Mouse (Mus musculus): ENCODE measurements around the gene Ralbp1. TPM values are rescaled to one million over a fixed set of nuclear protein-coding genes. Genes with fewer than 3 reads are reported as not detected.

The Ralbp1 gene
- polyA plus RNA-seq, 1 experiment from 2014 or later = 155 TPM

GRCm38 (mm10) chr17:65802026-65802425 is 83.6 kb downstream of the Ralbp1 start:
- no peak for ATAC-seq
- Histone ChIP-seq H3K27me3 (replicated peaks; ENCODE audit: insufficient read depth, low read length) (no peaks in the 10 kb centered on the region), H3K4me1 (ENCODE audit: insufficient read depth, low read depth, low read length) (no peaks in the 10 kb centered on the region), H3K4me2 (replicated peaks; ENCODE audit: low read depth, low read length) (no peak overlapping the region), H3K9ac (replicated peaks; ENCODE audit: low read depth) (no peak overlapping the region), H3K27ac (ENCODE audit: low read length) (no peak overlapping the region), H3K4me3 (ENCODE audit: low read depth, low read length) (no peak overlapping the region), H3K36me3 (ENCODE audit: insufficient read depth, low read length) (no peaks in the 10 kb centered on the region), H3K9me3 (ENCODE audit: low read length) (no peaks in the 10 kb centered on the region)
- 73% methylated on average over 4 of the region's 4 CpGs for WGBS
- TF ChIP-seq CTCF (IDR thresholded peaks at IDR 0.05) (no peak), EP300 (IDR thresholded peaks at IDR 0.05) (no peak)
- no peak for DNase-seq (ENCODE audit: low spot score)

- Histone ChIP-seq H3K9me3 (ENCODE audit: low read length) (no peaks in the 10 kb centered on the region), H3K27ac (ENCODE audit: low read length) (no peak overlapping the region), H3K36me3 (ENCODE audit: insufficient read depth, low read length) (no peaks in the 10 kb centered on the region), H3K27me3 (replicated peaks; ENCODE audit: insufficient read depth, low read length) (no peaks in the 10 kb centered on the region), H3K4me2 (replicated peaks; ENCODE audit: low read depth, low read length) (no peak overlapping the region), H3K4me3 (ENCODE audit: low read depth, low read length) (no peak overlapping the region), H3K9ac (replicated peaks; ENCODE audit: low read depth) (no peak overlapping the region), H3K4me1 (ENCODE audit: insufficient read depth, low read depth, low read length) (no peaks in the 10 kb centered on the region)
- no peak for DNase-seq (ENCODE audit: low spot score)
- no peak for ATAC-seq
- no peak for TF ChIP-seq EP300 (IDR thresholded peaks at IDR 0.05)
- no peak for TF ChIP-seq CTCF (IDR thresholded peaks at IDR 0.05)
- WGBS = 91% methylated on average over 6 of the region's 6 CpGs
These were observed 85.1 kb downstream of the Ralbp1 start for GRCm38 (mm10) chr17:65800451-65800850.

- no peak overlapping the region for H3K4me2 ChIP-seq (replicated peaks; ENCODE audit: low read depth, low read length)
- DNase-seq (ENCODE audit: low spot score) (no peak), ATAC-seq (no peak)
- no peak overlapping the region for H3K4me3 ChIP-seq (ENCODE audit: low read depth, low read length)
- 95% methylated on average over 1 of the region's 1 CpGs for WGBS
- H3K27me3 ChIP-seq (replicated peaks; ENCODE audit: insufficient read depth, low read length) = no peaks in the 10 kb centered on the region
- no peaks in the 10 kb centered on the region for H3K4me1 ChIP-seq (ENCODE audit: insufficient read depth, low read depth, low read length)
- H3K27ac ChIP-seq (ENCODE audit: low read length) = no peak overlapping the region
- no peaks in the 10 kb centered on the region for H3K9me3 ChIP-seq (ENCODE audit: low read length)
- no peaks in the 10 kb centered on the region for H3K36me3 ChIP-seq (ENCODE audit: insufficient read depth, low read length)
- H3K9ac ChIP-seq (replicated peaks; ENCODE audit: low read depth) = no peak overlapping the region
- TF ChIP-seq EP300 (IDR thresholded peaks at IDR 0.05) (no peak), CTCF (IDR thresholded peaks at IDR 0.05) (no peak)
These were observed 86.2 kb downstream of the Ralbp1 start for GRCm38 (mm10) chr17:65799353-65799752.

GRCm38 (mm10) chr17:65798446-65798845 is 87.2 kb downstream of the Ralbp1 start:
- Histone ChIP-seq H3K4me1 (ENCODE audit: insufficient read depth, low read depth, low read length) (no peaks in the 10 kb centered on the region; the same call in 1 of the 2 replicates), H3K4me2 (replicated peaks; ENCODE audit: low read depth, low read length) (no peak overlapping the region), H3K36me3 (ENCODE audit: insufficient read depth, low read length) (no peaks in the 10 kb centered on the region), H3K27me3 (replicated peaks; ENCODE audit: insufficient read depth, low read length) (no peaks in the 10 kb centered on the region), H3K4me3 (ENCODE audit: low read depth, low read length) (no peak overlapping the region), H3K27ac (ENCODE audit: low read length) (no peak overlapping the region), H3K9me3 (ENCODE audit: low read length) (no peaks in the 10 kb centered on the region), H3K9ac (replicated peaks; ENCODE audit: low read depth) (no peak overlapping the region)
- DNase-seq (ENCODE audit: low spot score) (no peak), ATAC-seq (no peak)
- TF ChIP-seq EP300 (IDR thresholded peaks at IDR 0.05) (no peak), CTCF (IDR thresholded peaks at IDR 0.05) (no peak)
- WGBS = 39% methylated on average over 4 of the region's 4 CpGs

Other genes starting within 250 kb of the Ralbp1 start
- gene Txndc2, start 243.6 kb downstream of the Ralbp1 start, polyA plus RNA-seq (2015; fragmentation: Nextera tagmentation; extraction: Ambion mirVana) = 0.10 and 0.12 TPM in 2 replicates
- gene Rab31, start 113.0 kb downstream of the Ralbp1 start, polyA plus RNA-seq (2015; fragmentation: Nextera tagmentation; extraction: Ambion mirVana) = 33.3 and 33.5 TPM in 2 replicates
- 21.2 and 26.5 TPM in 2 replicates for gene Ppp4r1, start 103.2 kb downstream of the Ralbp1 start, polyA plus RNA-seq (2015; fragmentation: Nextera tagmentation; extraction: Ambion mirVana)
- 89.1 and 93.8 TPM in 2 replicates for gene Twsg1, start 65.4 kb upstream of the Ralbp1 start, polyA plus RNA-seq (2015; fragmentation: Nextera tagmentation; extraction: Ambion mirVana)
- gene Ankrd12, start 191.3 kb upstream of the Ralbp1 start, polyA plus RNA-seq (2015; fragmentation: Nextera tagmentation; extraction: Ambion mirVana) = 29.4 and 33.4 TPM in 2 replicates
- 219 and 239 TPM in 2 replicates for gene Ndufv2, start 215.8 kb upstream of the Ralbp1 start, polyA plus RNA-seq (2015; fragmentation: Nextera tagmentation; extraction: Ambion mirVana)
- gene Washc1, start 225.7 kb upstream of the Ralbp1 start, polyA plus RNA-seq (2015; fragmentation: Nextera tagmentation; extraction: Ambion mirVana) = 40.1 and 43.4 TPM in 2 replicates
- 2.1 and 2.2 TPM in 2 replicates for gene Ddx11, start 237.7 kb upstream of the Ralbp1 start, polyA plus RNA-seq (2015; fragmentation: Nextera tagmentation; extraction: Ambion mirVana)